Mouse (Mus musculus) thymus, postnatal 10 days (tissue): Measurements from ENCODE around the gene Rtbdn.
A peak's percentile ranks its signal among the peaks of the same experiment; 100 is the strongest.

Experiments used
- DNase-seq, 2 experiments: peaks; one replicate each; pipeline ENCODE4 v3.0.0; 2021; ENCODE audit warnings: low spot score in 2 of 2

The Rtbdn gene

GRCm38 (mm10) chr8:84979599-84980421 is 33.0 kb downstream of the Rtbdn start:
- DNase-seq, result peak; percentile 66 to 69

GRCm38 (mm10) chr8:84980622-84981358 is 34.0 kb downstream of the Rtbdn start:
- DNase-seq, result no peak

- DNase-seq, result no peak
Measured at GRCm38 (mm10) chr8:84981644-84982498, 35.1 kb downstream of the Rtbdn start.

GRCm38 (mm10) chr8:84982499-84983011 is 35.8 kb downstream of the Rtbdn start:
- DNase-seq, result no peak

- no peak for DNase-seq
Measured at GRCm38 (mm10) chr8:84984294-84985048, 37.7 kb downstream of the Rtbdn start.

- peak in 1 of 2 experiments; percentile 26 for DNase-seq
Measured at GRCm38 (mm10) chr8:84985049-84985683, 38.4 kb downstream of the Rtbdn start.

GRCm38 (mm10) chr8:84985684-84986378 is 39.0 kb downstream of the Rtbdn start:
- DNase-seq, result peak; percentile 87 to 91

- DNase-seq, result no peak
Measured at GRCm38 (mm10) chr8:84986379-84986945, 39.7 kb downstream of the Rtbdn start.

- DNase-seq, result no peak
Measured at GRCm38 (mm10) chr8:84987388-84987787, 40.6 kb downstream of the Rtbdn start.

- no peak for DNase-seq
Measured at GRCm38 (mm10) chr8:84987903-84988302, 41.1 kb downstream of the Rtbdn start.

- no peak for DNase-seq
Measured at GRCm38 (mm10) chr8:84989311-84989731, 42.5 kb downstream of the Rtbdn start.

GRCm38 (mm10) chr8:84989810-84990209 is 43.0 kb downstream of the Rtbdn start:
- DNase-seq, result peak; percentile 85 to 91

GRCm38 (mm10) chr8:84990349-84990748 is 43.6 kb downstream of the Rtbdn start, which contains the start of gene Hook2:
Gene Hook2, plus strand, starts transcription at chr8:84990603.
- DNase-seq, result peak; percentile 95 to 97

GRCm38 (mm10) chr8:84990836-84991235 is 44.0 kb downstream of the Rtbdn start:
- peak in 1 of 2 experiments; percentile 64 for DNase-seq

- no peak for DNase-seq
Measured at GRCm38 (mm10) chr8:84994375-84994774, 47.6 kb downstream of the Rtbdn start.

GRCm38 (mm10) chr8:84995680-84996079 is 48.9 kb downstream of the Rtbdn start:
- no peak for DNase-seq

- DNase-seq, result no peak
Measured at GRCm38 (mm10) chr8:84996978-84997377, 50.2 kb downstream of the Rtbdn start.

GRCm38 (mm10) chr8:84997649-84998295 is 51.0 kb downstream of the Rtbdn start:
- peak; percentile 90 to 98 for DNase-seq
